Mouse (Mus musculus): ENCODE data around the gene Mtor.

GRCm38 (mm10) chr4:148601871-148602270 is 153.5 kb downstream of the Mtor start:
- TF ChIP-seq CTCF (IDR thresholded peaks at IDR 0.05; ENCODE audit: low read depth): no peak
- no peak for TF ChIP-seq EP300 (IDR thresholded peaks at IDR 0.05; ENCODE audit: low read depth)
